Mouse (Mus musculus): ENCODE results near the gene Tmem100. TPM values are rescaled to one million over a fixed set of nuclear protein-coding genes. Genes with fewer than 3 reads are reported as not detected.

The Tmem100 gene
- total RNA-seq (2021), result 1 to 10 TPM; 3.3 to 7.1 TPM
- long read RNA-seq, experiment 1, transcript Tmem100-201 (3 exons, 1,767 nt), result major isoform, 7 of 11 reads
- long read RNA-seq, experiment 1, partial matches to known transcripts, result 1 of 11 reads
- long read RNA-seq, experiment 1, other reads (novel, unspliced or antisense), result 3 of 11 reads
- long read RNA-seq, experiment 2, partial matches to known transcripts, result 0 of 1 reads
- long read RNA-seq, experiment 2, other reads (novel, unspliced or antisense), result 1 of 1 reads

DNA sequence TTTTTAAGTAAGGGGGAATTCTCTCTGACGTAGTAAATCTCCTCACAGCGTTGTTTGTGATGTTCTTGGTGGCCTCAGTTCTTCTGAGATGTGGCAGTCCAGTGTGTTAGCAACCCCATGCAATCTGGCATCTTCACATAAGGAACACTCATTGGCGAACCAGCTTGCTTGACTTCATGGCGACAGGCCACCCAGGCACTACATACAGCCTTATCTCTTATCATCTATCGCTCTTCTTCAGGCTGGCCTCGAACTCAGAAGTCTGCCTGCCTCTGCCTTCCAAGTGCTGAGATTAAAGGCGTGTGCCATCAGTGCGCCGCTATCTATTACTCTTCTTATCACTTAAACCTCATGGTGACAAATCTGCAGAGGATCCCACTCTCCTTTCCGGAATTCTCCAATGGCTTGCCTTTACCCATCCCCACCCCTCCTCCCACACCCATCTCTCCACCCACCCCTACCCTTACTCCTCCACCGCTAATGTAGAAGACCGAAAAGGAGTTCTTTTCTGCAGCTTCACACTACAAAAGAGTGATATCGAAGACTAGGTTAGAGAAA, at the start of gene Tmem100:
Tmem100 (plus strand) TSS at position 508 of the 558 bp plus-strand sequence.
- no peak for DNase-seq

- DNase-seq, result no peak
Measured at GRCm38 (mm10) chr11:89982918-89983317, 47.2 kb upstream of the Tmem100 start.

- DNase-seq, result no peak
Measured at GRCm38 (mm10) chr11:89984436-89984835, 45.7 kb upstream of the Tmem100 start.

DNA sequence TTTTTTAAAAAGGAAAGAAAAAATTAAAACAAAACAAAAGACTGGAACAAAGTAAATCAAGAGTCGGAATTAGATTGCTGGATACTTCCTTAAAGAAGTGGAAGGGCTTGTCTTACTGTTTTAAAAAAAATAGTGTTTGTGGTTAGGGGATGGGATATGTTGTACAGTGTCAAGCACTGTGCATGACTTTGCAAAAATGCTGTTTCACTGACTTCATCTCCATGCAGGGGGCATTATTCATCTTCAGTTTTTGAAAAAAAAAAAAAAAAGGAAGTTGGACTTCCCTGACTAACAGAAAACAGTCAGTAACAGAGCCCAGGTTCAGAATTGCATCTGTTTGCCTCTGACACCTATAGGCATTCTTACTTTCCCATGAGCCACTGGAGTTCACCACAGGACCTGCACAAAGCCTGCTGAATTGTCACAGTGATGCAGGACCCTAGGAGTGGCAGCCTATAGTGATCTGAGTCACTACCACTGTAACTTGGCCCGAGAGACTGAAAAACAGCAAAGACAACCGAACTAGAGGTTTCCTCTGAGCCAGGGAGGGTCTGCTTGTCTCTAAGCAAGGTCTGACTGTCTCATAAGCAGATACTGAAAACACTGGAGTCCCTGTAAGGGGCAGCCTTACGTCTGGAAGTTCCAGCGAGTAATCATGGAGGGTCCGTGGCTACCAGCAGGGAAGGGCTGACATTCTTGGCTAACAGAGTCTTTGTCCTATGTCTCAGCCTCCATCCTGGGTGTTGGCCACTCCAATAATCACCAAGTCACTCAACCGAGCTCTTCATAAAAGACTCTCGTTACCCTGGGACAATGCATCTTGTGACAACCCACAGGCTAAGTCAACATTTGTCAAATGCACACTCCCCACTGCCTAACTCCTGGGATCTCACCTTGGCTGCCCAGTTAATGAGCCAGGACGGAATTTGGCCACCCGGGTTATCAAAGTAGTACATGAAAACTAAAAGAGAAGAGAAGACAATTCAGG, 44.7 kb upstream of the Tmem100 start:
- no peak for DNase-seq

DNA sequence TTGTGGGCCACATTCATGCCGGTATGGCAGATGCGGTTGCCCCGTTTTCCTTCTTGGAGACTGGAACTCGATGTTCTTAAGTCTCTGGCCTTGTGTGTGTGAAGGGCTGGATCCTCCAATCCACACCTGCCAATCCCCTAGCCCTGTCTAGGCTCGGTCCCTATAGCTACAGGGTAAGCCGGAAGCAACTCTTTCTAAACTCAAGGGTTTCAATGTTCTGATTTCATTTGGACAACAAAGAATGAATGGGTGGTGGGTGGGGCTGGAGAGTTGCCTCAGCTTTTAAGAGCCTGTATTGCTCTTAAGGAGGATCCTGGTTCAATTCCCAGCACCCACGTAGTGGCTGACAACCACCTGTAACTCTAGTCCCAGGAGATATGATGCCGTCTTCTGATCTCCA, 43.6 kb upstream of the Tmem100 start:
- no peak for DNase-seq

GRCm38 (mm10) chr11:89988936-89989589, 41.1 kb upstream of the Tmem100 start:
- peak; percentile 64 to 85 for DNase-seq

GRCm38 (mm10) chr11:89991661-89992060, 38.5 kb upstream of the Tmem100 start:
- DNase-seq, result no peak

- DNase-seq, result no peak
Measured at GRCm38 (mm10) chr11:89994706-89995105, 35.4 kb upstream of the Tmem100 start.

DNA sequence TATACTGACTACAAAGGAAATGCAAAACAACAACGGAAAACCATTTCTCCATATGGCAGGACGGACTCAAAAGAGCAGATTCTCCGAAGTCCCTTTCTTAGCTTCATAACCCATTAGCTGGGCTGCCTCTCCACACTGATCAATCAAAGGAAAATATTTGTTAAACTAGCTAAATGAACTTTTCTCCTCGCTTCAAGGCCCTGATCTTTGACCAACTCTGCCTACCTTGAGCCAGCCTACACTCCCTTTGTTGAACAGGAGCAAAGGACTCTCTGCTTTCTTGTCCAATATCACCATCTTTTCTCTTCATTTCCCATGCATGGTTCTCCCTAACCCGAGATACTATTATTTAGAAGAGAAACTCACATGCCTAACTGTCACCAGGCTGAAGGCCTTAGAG, 34.6 kb upstream of the Tmem100 start:
- DNase-seq, result no peak

- DNase-seq, result no peak
Measured at GRCm38 (mm10) chr11:89996406-89996805, 33.7 kb upstream of the Tmem100 start.

DNA sequence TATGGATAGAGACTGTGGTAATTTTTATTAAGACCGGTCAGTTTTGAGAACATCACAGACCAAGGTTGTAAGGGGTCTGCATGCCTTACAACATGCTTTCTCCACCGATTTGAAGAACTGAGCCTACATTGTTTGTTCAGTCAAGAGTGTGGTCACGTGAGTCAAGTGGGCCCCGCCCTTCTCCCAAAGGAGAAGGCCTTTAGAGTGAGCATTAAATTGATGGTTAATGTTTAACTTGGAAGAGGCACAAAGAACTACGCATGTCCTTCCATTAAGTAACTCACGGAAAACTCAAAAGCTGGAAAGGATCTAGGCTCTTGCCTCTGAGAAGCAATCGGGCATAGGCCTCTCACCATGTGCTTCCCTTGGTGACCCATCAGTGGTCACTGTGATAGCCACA, 33.3 kb upstream of the Tmem100 start:
- DNase-seq, result no peak

DNA sequence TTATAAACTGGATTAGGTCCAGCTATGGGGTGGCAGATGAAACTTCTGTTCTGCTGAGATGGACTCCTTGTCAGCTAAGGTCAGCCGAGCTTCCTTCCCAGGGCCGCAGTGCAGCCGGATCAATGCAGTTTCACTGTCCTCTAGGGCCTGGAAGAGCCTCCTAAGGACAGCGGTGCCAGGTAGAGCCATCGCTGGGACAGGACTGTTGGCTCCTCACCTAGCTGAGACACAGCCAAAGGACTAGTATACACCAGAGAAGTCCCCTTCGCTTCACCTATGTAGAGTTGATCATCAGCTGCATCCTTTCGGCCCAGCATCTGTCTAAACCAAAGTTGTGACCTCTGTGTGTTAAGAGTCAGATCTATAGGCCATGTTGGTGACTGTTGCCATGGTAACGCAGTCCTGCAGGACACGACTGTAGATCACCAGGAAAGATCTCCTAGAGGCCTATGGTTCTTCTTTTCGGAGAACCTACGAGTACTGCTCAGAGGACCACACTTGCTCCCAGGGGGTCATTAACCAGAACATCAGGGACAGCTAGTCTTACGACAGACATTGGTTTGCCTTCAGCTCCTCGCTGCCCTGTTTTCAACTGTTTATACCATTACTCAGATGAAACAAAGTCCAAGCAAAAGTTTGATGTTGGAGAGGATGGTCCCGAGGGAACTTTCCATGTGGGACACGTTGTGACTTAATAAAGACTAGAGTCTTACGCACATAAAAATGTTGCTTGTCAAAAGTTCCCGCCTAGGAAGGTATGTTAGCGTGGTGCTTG, 31.0 kb upstream of the Tmem100 start:
- no peak for DNase-seq

- DNase-seq, result no peak
Measured at GRCm38 (mm10) chr11:90000666-90001065, 29.5 kb upstream of the Tmem100 start.

GRCm38 (mm10) chr11:90001396-90002230, 28.5 kb upstream of the Tmem100 start:
- DNase-seq, result no peak

DNA sequence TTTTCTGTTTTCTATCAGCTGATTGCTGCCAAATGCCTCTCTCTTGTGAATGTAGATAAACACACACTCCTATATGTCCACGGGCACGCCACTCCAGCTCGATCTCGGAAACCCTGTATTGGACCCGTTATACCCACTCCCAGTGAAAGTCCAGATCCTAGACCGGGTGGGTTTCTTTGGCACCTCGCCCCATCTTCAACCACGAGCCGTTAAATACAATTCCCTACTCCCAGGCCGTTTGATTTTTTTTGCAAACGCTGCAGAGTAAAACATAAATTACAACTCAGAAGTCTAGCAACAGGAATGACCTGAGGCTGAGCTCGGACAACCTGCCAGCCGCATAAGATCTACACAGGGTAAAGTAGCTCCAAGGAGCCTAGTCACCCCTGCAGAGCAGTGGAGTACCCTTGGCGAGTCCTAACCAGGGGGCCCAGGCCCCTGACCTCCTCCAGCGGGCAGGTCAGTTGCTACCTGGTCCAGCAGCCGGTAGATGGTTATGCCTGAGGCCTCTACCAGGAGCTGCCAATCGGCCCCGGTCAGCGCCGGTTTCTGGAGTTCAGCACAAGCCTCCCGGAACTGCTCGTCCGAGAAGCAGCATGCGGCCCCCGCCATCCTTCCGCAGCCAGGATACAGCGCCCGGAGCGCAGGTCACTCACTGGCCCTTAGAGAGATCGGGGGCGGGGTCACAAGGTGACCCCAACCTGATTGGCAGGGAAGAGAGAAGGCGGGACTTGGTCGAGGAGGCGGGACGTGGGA, 27.7 kb upstream of the Tmem100 start, which contains the start of gene Pctp:
Pctp (minus strand) TSS at position 664 of the 756 bp plus-strand sequence.
- DNase-seq, result peak; percentile 90 to 91

- no peak for DNase-seq
Measured at GRCm38 (mm10) chr11:90002987-90003348, 27.2 kb upstream of the Tmem100 start.

GRCm38 (mm10) chr11:90003386-90003785, 26.8 kb upstream of the Tmem100 start:
- no peak for DNase-seq

- DNase-seq, result no peak
Measured at GRCm38 (mm10) chr11:90006111-90006510, 24.0 kb upstream of the Tmem100 start.

- DNase-seq, result no peak
Measured at GRCm38 (mm10) chr11:90007791-90008531, 22.2 kb upstream of the Tmem100 start.
